Mouse (Mus musculus) adrenal gland, postnatal 0 days (tissue): ENCODE results near the gene Aen. TPM values are rescaled to one million over a fixed set of nuclear protein-coding genes. Genes with fewer than 3 reads are reported as not detected.
A peak's percentile ranks its signal among the peaks of the same experiment; 100 is the strongest.

Experiments
- microRNA-seq: library from miRNA; unstranded; fragments of <30 nt; microRNA quantifications from one replicate; pipeline ENCODE4, GENCODE M21; 2016; ENCODE audit warnings: borderline replicate concordance; ENCODE audit not compliant: insufficient number of aligned reads
- polyA plus RNA-seq: library from polyadenylated mRNA; unstranded; fragments of >200 nt; fragmentation: Nextera tagmentation; extraction: Ambion mirVana; gene quantifications from 2 replicates; pipeline ENCODE4 v1.2.1, GENCODE M21; 2015

Gene Aen
- 16.5 and 23.8 TPM in 2 replicates for polyA plus RNA-seq

DNA sequence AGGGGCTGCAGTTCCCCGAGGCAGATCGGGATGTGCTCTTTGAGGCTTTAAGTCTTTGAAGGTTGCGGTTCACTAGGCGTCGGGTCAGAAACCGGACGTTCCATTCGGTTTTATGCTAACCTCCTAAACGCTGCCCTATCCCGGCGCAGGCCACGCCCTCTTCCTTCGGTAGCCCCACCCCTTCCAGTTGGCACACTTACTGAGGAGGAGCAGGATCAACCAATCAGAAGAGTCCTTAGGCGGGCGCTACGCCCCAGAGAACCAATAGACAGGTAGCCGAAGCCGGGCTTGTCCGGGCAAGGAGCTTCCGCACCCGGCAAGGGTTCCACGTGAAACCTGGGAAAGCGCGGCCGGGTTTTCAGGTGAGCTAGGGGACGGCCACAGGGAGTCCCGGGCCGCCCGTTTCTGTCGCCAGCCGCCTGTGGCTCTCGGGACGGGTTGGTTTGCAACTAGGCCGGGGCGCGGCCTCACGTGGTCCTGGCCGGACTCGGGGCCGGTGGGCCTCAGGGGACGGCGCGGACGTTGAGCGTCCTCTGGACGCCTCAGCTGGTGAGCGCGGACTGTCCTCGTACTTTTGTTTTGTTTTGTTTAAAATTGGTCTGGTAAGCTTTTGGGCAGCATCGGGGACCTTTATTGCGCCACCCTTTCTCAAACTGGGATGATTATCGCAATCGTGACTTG lies at the start of gene Aen:
Aen (plus strand) TSS at position 202 of the 681 bp plus-strand sequence.

DNA sequence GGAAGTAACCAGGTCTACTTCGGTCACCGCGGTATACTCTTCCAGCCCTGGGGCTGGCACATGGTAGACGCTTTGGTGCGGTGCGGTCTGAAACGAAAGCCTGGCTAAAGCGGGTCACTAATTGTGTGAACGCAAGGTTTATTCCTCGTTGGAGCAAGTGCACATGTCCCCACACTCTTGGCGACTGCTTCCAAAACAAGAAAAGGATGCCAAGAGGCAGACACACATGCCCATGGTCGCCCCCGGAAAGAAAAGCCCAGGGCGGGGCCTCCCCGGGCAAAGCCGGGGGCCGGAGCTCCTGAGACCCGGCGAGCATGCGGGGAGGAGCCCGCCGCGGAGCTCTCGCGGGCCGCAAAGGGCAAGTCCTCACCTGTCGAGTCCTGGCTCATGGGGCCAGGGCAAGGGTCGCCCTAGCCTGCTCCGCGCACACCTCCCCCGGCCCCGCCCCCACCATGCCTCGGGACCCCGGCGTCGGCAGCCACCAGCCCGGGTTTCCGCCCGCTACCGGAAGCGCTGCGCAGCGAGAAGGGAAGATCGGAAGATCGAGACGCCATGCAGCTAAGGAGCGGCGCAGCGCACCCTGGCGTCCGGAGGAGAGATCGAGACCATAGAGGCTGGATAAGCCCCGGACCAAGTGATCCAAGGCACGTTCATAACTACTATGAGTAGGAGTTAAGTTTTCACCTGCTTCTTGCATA lies 48.8 kb upstream of the Aen start, which contains the start of gene Det1:
Det1 (minus strand) TSS at position 527 of the 698 bp plus-strand sequence.

DNA sequence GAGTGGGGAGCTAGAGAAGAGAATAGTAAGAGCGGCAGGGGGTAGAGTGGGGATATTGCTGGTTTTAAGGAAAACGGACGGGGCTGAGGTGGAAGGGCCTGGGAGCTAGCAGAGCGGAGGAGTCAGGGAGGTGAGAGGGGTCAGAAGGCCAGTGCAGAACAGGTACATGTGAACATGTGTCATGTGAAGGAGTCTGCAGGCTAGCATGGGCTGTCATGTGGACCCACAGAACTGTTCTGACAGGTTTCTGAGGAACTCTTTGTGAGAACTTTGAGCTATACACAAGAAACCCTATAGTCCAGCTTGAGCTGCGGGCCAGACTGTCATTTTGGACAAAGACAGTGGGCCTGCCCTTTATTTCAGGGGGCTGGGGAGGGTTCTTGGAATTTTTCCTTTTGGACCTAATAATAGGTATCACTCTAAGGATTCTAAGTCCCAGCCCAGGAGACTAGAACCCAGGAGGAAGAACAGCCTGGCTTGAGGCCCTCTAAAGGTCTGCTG lies 17.4 kb downstream of the Aen start, which contains the start of gene Isg20:
Isg20 (plus strand) TSS at position 451 of the 501 bp plus-strand sequence.

Small RNA genes lying within 50 kb of the gene (microRNA-seq; reads per million reads assigned to microRNA genes)
- gene Mir7-2: 309 reads per million, percentile 58 among the genes with 10 or more reads in this experiment

Other genes starting within 250 kb of the Aen start
- gene Ntrk3, start 157.8 kb upstream of the Aen start, polyA plus RNA-seq: 4.3 and 5.3 TPM in 2 replicates
- 105 and 132 TPM in 2 replicates for gene Mrps11, start 112.7 kb upstream of the Aen start, polyA plus RNA-seq
- gene Mrpl46, start 112.3 kb upstream of the Aen start, polyA plus RNA-seq: 102 and 105 TPM in 2 replicates
- gene Det1, start 48.6 kb upstream of the Aen start, polyA plus RNA-seq: 8.6 and 12.5 TPM in 2 replicates
- 17.9 and 18.1 TPM in 2 replicates for gene Isg20, start 17.6 kb downstream of the Aen start, polyA plus RNA-seq
- 0.12 and 0.13 TPM in 2 replicates for gene Acan, start 157.6 kb downstream of the Aen start, polyA plus RNA-seq
- gene Hapln3, start 235.2 kb downstream of the Aen start, polyA plus RNA-seq: 1.5 and 2.8 TPM in 2 replicates